Mouse (Mus musculus) spleen, postnatal 36 days (tissue): ENCODE data around the gene Fgf9.

Source experiments
- DNase-seq, 2 experiments: peaks; one replicate each; pipeline ENCODE4 v3.0.0; 2022; ENCODE audit warnings: low spot score in 2 of 2, mixed read lengths in 1 of 2

Gene Fgf9

GRCm38 (mm10) chr14:58070481-58071119 is at the start of gene Fgf9:
Gene Fgf9, plus strand, starts transcription at chr14:58070547.
- DNase-seq, result no peak

- no peak for DNase-seq
These were observed 35.8 kb upstream of the Fgf9 start for GRCm38 (mm10) chr14:58034567-58034966.

- no peak for DNase-seq
These were observed 34.2 kb upstream of the Fgf9 start for GRCm38 (mm10) chr14:58036174-58036573.

GRCm38 (mm10) chr14:58046639-58047284 is 23.6 kb upstream of the Fgf9 start:
- no peak for DNase-seq

- no peak for DNase-seq
These were observed 19.7 kb upstream of the Fgf9 start for GRCm38 (mm10) chr14:58050691-58051090.

- DNase-seq, result no peak
These were observed 2.8 kb upstream of the Fgf9 start for GRCm38 (mm10) chr14:58067586-58067985.

GRCm38 (mm10) chr14:58068641-58069040 is 1.7 kb upstream of the Fgf9 start:
- DNase-seq, result no peak

- no peak for DNase-seq
These were observed 420 bp upstream of the Fgf9 start for GRCm38 (mm10) chr14:58069927-58070326.

- no peak for DNase-seq
These were observed 834 bp downstream of the Fgf9 start for GRCm38 (mm10) chr14:58071120-58071641.

GRCm38 (mm10) chr14:58071830-58072770 is 1.8 kb downstream of the Fgf9 start:
- DNase-seq, result peak; percentile 36 to 40

- no peak for DNase-seq
These were observed 2.6 kb downstream of the Fgf9 start for GRCm38 (mm10) chr14:58072771-58073501.

- DNase-seq, result no peak
These were observed 3.6 kb downstream of the Fgf9 start for GRCm38 (mm10) chr14:58073936-58074335.

- DNase-seq, result no peak
These were observed 4.5 kb downstream of the Fgf9 start for GRCm38 (mm10) chr14:58074621-58075432.

- DNase-seq, result no peak
These were observed 5.2 kb downstream of the Fgf9 start for GRCm38 (mm10) chr14:58075433-58076029.

GRCm38 (mm10) chr14:58076030-58076521 is 5.7 kb downstream of the Fgf9 start:
- no peak for DNase-seq

GRCm38 (mm10) chr14:58076726-58077255 is 6.4 kb downstream of the Fgf9 start:
- no peak for DNase-seq

GRCm38 (mm10) chr14:58079471-58079870 is 9.1 kb downstream of the Fgf9 start:
- no peak for DNase-seq

- no peak for DNase-seq
These were observed 11.6 kb downstream of the Fgf9 start for GRCm38 (mm10) chr14:58081955-58082354.

- no peak for DNase-seq
These were observed 13.9 kb downstream of the Fgf9 start for GRCm38 (mm10) chr14:58084240-58084639.

GRCm38 (mm10) chr14:58087326-58087725 is 17.0 kb downstream of the Fgf9 start:
- DNase-seq, result no peak
